Mouse (Mus musculus) testis, postnatal 10 days (tissue): Measurements from ENCODE around the gene Rplp0.

Source experiments
- DNase-seq: peaks from one replicate; pipeline ENCODE4 v3.0.0; 2021; ENCODE audit warnings: low spot score

The Rplp0 gene

DNA sequence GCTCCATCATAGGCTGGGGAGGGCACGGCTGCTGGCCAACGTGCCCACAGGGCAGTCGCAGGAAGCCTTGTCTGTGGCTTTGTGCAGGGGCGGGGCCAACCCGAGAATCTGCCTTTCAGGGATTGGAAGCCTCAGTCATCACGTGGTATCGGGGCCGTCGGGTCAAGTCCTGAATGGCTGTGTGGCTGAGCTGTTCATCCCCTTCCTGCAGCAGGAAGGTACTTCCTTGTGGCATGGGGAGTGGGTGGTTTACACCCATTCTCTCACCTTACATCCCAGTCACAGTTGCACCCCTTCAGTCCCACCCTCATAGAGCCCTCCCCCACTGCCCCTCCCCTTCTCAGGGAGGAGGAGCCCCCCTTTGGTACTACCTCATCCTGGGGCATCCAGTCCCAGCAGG lies 22.4 kb downstream of the Rplp0 start:
- DNase-seq, result no peak

DNA sequence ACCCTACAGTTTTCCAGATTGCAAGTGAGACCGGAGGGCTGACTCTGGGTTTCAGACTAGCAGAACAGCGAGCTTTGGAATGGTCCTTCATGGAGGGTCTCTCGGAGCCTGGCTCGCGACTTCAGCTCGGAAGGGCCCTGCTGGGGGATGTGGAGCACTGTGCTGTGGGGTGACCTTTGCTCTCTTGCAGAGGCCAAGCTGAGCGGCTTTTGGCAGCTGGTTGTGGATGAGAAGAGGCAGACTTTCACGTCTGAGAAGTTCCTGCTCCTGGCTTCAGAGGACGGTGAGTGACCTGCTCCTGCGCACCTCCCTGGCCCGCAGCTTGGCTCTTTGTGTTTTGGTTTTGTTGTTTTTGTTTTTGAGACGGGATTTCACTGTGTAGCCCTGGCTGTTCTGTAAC lies 26.3 kb downstream of the Rplp0 start:
- DNase-seq, result no peak

DNA sequence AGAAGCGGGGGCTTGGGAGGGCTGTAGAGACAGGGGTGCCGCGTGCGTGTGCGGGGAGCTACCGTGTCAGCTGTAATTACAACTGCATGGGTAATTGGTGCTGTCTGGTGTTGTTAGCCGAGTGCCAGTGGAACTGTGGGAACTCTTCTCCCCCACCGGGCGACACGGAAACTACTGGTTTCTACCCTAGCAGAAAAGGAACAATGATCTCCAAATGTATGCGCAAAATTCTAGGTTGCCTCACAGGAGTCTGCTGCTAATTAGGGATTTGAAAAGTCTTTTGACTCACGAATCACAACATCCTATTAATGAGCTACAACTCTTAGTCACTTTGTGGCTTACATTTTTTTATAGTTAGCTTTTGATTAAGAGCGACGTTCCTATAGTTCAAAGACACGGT lies 26.9 kb downstream of the Rplp0 start:
- DNase-seq, result no peak

DNA sequence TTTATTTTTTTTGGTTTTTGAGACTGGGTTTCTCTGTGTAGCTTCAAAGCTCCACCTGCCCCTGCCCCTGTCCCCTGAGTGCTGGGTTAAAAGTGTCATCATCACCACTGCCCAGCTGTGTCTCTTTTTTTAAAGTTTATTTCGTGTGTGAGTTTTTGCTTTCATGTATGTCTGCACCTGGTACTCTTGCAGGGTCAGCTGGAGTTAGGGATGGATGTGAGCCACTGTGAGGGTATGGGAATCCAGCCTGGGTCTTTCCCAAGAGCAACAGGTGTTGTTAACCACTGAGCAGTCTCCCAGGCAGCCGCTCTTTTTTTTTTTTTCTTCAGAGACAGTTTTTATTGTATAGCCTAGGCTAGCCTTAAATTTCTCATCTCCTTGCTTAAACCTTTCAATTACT lies 27.5 kb downstream of the Rplp0 start:
- DNase-seq, result no peak

DNA sequence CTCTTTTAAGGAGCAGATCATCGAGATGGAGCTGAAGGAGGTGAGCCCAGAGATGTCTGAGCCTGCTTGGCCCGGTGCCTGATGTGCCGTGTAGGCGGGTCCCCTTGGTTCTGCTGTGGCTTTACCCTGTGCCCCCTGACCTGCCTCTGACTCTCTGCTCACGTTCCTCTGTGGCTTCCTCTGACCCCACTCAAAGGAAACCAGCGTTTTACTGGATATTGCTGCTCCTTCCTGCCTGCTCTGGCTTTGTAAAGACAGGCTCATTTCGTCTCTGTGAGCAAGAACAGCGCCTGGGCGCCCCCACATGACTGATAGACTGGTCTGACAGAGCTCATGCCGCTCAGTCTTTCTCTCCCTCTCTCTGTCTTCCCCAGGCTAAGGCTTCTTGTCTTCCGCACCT lies 31.8 kb downstream of the Rplp0 start:
- DNase-seq, result no peak

DNA sequence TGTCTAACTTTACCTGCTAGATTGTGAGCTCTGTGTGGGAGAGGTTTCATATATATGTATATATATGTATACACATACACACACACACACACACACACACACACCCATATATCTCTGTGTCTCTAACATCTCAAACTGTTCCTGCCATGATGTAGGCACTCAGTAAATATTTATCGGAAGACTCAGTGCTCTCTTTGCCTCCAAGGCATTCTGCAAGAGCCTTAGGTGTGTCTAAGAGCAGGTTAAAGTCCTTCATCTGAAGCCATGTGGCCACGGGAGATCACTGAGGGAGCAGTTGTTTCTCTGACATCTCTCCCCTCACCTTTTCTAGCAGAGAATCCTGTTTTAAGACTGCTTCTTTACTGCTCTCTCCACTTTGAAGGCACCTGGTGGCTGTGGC lies 32.2 kb downstream of the Rplp0 start:
- no peak for DNase-seq

DNA sequence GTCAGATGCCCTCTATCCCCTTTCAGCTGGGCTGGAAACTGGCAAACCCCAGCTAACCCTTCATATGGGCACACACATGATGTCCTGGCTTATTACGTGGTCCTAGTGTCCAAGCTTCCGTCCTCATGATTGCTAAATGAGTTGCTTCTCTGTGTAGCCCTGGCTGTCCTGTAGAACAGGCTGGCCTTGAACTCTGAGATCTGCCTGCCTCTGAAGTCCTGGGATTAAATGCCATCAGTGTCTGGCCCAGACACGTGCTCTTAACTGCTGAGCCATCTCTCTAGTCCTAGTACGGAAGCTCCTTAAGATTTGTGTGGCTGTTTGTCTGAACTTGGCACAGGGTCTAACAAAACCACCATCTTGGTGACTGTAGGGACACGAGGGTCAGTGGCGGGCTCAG lies 44.3 kb downstream of the Rplp0 start:
- no peak for DNase-seq

DNA sequence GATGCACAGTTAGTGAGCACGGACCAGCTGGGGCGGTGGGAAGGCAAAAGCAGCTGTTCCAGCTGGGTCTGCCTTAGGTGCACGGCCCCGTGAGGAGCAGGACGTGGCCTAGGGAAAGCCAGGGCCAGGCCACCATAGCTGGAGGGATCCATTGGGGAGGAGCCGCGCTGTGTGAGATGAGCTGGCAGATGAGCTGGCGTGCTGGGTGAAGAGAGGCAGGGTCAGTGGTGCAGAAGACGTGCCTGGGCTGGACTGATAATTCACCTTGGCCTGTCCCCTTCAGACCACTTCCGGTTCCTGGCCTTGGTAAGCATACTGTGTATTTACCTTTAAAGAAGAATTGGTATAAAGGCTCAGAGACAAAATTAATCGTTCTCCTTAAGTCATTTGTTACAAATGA lies 52.3 kb downstream of the Rplp0 start:
- no peak for DNase-seq
